Mouse (Mus musculus) bone marrow, adult 2 months (tissue): ENCODE data around the gene Ppp1r13b. TPM values are rescaled to one million over a fixed set of nuclear protein-coding genes. Genes with fewer than 3 reads are reported as not detected.

Experiments used
- H3K27ac ChIP-seq: fragments of 200-500 bp; 2 replicates; pipeline ENCODE4 v1.5.1; 2012; ENCODE audit warnings: low read depth, mild to moderate bottlenecking, control low read depth, inconsistent platforms, low read length; ENCODE audit not compliant: control insufficient read depth, poor library complexity, insufficient read depth
- H3K4me1 ChIP-seq: fragments of 200-500 bp; 2 replicates; pipeline ENCODE4 v1.6.1; 2011; ENCODE audit warnings: low read length; ENCODE audit not compliant: control insufficient read depth, insufficient read depth
- H3K4me3 ChIP-seq: fragments of 200-500 bp; replicated peaks from 2 replicates; pipeline ENCODE3; 2011; ENCODE audit warnings: mild to moderate bottlenecking, low read depth, low read length, control low read depth; ENCODE audit not compliant: control insufficient read depth
- CTCF ChIP-seq: fragments of 200-500 bp; IDR thresholded peaks from 2 replicates; pipeline ENCODE4 v1.5.1; 2011; ENCODE audit warnings: low read length, control low read depth; ENCODE audit not compliant: control insufficient read depth, insufficient read depth
- POLR2A ChIP-seq: fragments of 200-500 bp; IDR thresholded peaks from 2 replicates; pipeline ENCODE4 v1.6.1; 2011; ENCODE audit warnings: low read depth, mild to moderate bottlenecking, control low read depth, low read length, borderline replicate concordance; ENCODE audit not compliant: control insufficient read depth
- WGBS: fragments of 180-500 bp; shearing (Covaris S2); methylation state at CpG from one replicate; pipeline ENCODE4 v1.1.7; 2018; 5-methylcytosine and 5-hydroxymethylcytosine counted together
- polyA plus RNA-seq: library from polyadenylated mRNA; stranded (reverse); fragments of >200 nt; gene quantifications from 2 replicates; pipeline ENCODE4 v1.2.4, GENCODE M21; 2011; ENCODE audit warnings: low replicate concordance; ENCODE audit not compliant: missing spikeins, insufficient read depth, insufficient read length

Ppp1r13b gene
- polyA plus RNA-seq, 1 experiment: 10.9 TPM

- H3K27ac ChIP-seq: no peak overlapping the region
- no peak overlapping the region for H3K4me3 ChIP-seq
- 73% methylated on average over 3 of the region's 3 CpGs for WGBS
- no peaks in the 10 kb centered on the region for H3K4me1 ChIP-seq
- no peak for TF ChIP-seq POLR2A
- TF ChIP-seq CTCF: no peak
Observed at GRCm38 (mm10) chr12:111875499-111875898, 32.4 kb downstream of the Ppp1r13b start.

GRCm38 (mm10) chr12:111874601-111875140 is 33.2 kb downstream of the Ppp1r13b start:
- TF ChIP-seq POLR2A (no peak), CTCF (no peak)
- Histone ChIP-seq H3K27ac (no peak overlapping the region), H3K4me1 (no peaks in the 10 kb centered on the region), H3K4me3 (no peak overlapping the region)
- 85% methylated on average over 1 of the region's 1 CpGs for WGBS

- Histone ChIP-seq H3K4me3 (no peak overlapping the region), H3K27ac (no peak overlapping the region), H3K4me1 (no peaks in the 10 kb centered on the region)
- no peak for TF ChIP-seq CTCF
- TF ChIP-seq POLR2A: no peak
- WGBS: 47% methylated on average over 5 of the region's 5 CpGs
Observed at GRCm38 (mm10) chr12:111872079-111872478, 35.8 kb downstream of the Ppp1r13b start.

- Histone ChIP-seq H3K4me1 (no peaks in the 10 kb centered on the region), H3K27ac (no peak overlapping the region), H3K4me3 (no peak overlapping the region)
- WGBS: 87% methylated on average over 7 of the region's 7 CpGs
- TF ChIP-seq POLR2A: no peak
- TF ChIP-seq CTCF: no peak
Observed at GRCm38 (mm10) chr12:111870811-111871210, 37.1 kb downstream of the Ppp1r13b start.

- H3K27ac ChIP-seq: no peak overlapping the region
- WGBS: 95% methylated on average over 1 of the region's 1 CpGs
- TF ChIP-seq CTCF (no peak), POLR2A (no peak)
- H3K4me3 ChIP-seq: no peak overlapping the region
- no peaks in the 10 kb centered on the region for H3K4me1 ChIP-seq
Observed at GRCm38 (mm10) chr12:111869806-111870205, 38.1 kb downstream of the Ppp1r13b start.

GRCm38 (mm10) chr12:111864206-111864824 is 43.6 kb downstream of the Ppp1r13b start:
- 83% methylated on average over 4 of the region's 4 CpGs for WGBS
- no peak for TF ChIP-seq CTCF
- TF ChIP-seq POLR2A: no peak
- no peak overlapping the region for H3K4me3 ChIP-seq

GRCm38 (mm10) chr12:111855448-111855847 is 52.5 kb downstream of the Ppp1r13b start:
- Histone ChIP-seq H3K27ac (no peak overlapping the region), H3K4me1 (no peaks in the 10 kb centered on the region), H3K4me3 (no peak overlapping the region)
- TF ChIP-seq POLR2A (no peak), CTCF (no peak)
- WGBS: 86% methylated on average over 2 of the region's 2 CpGs

More at GRCm38 (mm10) chr12:111864206-111864824, 43.6 kb downstream of the Ppp1r13b start:
- H3K27ac ChIP-seq: no peak overlapping the region
- no peaks in the 10 kb centered on the region for H3K4me1 ChIP-seq

- TF ChIP-seq POLR2A: no peak
- TF ChIP-seq CTCF: no peak
- Histone ChIP-seq H3K27ac (no peak overlapping the region), H3K4me3 (no peak overlapping the region), H3K4me1 (no peaks in the 10 kb centered on the region)
- 66% methylated on average over 4 of the region's 4 CpGs for WGBS
Observed at GRCm38 (mm10) chr12:111853546-111853945, 54.4 kb downstream of the Ppp1r13b start.

GRCm38 (mm10) chr12:111853011-111853436 is 54.9 kb downstream of the Ppp1r13b start:
- WGBS: 21% methylated on average over 10 of the region's 10 CpGs
- Histone ChIP-seq H3K4me1 (no peaks in the 10 kb centered on the region), H3K27ac (no peak overlapping the region), H3K4me3 (no peak overlapping the region)
- TF ChIP-seq CTCF: no peak
- TF ChIP-seq POLR2A: no peak
